Mouse (Mus musculus): ENCODE data around the gene Camk2n1.

Camk2n1 gene

GRCm38 (mm10) chr4:138447827-138448602, 6.1 kb upstream of the Camk2n1 start:
- no peak for DNase-seq (ENCODE audit: low spot score in 2 of 2)

- DNase-seq (ENCODE audit: low spot score in 2 of 2) = no peak
Observed at GRCm38 (mm10) chr4:138448872-138449615, 5.1 kb upstream of the Camk2n1 start.

- DNase-seq (ENCODE audit: low spot score in 2 of 2) = no peak
Observed at GRCm38 (mm10) chr4:138449636-138450314, 4.3 kb upstream of the Camk2n1 start.

GRCm38 (mm10) chr4:138452306-138453096, 1.6 kb upstream of the Camk2n1 start:
- no peak for DNase-seq (ENCODE audit: low spot score in 2 of 2)

GRCm38 (mm10) chr4:138453097-138453752, 889 bp upstream of the Camk2n1 start:
- DNase-seq (ENCODE audit: low spot score in 2 of 2) = no peak

- DNase-seq (ENCODE audit: low spot score in 2 of 2) = no peak
Observed at GRCm38 (mm10) chr4:138454571-138455140, 542 bp downstream of the Camk2n1 start.

DNA sequence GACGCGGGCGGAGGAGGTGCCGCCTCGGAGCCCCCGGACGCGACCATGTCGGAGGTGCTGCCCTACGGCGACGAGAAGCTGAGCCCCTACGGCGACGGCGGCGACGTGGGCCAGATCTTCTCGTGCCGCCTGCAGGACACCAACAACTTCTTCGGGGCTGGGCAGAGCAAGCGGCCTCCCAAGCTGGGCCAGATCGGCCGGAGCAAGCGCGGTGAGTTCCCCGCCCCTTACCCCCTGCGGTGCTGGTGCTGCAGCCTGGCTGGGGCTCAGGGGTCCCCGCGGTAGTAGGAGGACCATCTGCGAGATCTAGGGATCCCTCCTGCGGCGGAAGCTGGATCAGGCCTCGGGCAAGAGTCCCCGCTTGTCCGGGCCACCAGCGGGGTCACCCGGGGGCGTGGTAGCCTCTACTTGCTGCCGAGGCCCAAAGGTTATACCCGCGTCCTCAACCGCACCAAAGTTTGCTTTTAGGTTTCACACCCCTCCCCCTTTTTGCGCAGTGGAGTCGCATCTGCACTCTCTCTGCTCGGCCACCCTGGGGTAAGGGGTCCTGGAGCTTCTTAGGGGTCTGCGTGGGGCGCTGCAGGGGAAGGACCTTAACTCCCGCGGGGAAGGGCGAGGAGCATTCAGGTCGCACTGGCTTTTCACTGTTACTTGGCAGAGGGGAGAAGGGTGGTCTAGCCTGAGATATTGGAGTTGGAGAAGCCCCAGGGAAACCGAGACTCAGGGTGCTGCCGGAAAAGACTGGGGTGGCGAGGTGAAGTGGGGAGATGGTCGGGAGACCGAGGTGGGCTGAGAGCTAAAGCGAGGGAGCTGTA, 1.2 kb downstream of the Camk2n1 start:
- no peak for DNase-seq (ENCODE audit: low spot score in 2 of 2)

DNA sequence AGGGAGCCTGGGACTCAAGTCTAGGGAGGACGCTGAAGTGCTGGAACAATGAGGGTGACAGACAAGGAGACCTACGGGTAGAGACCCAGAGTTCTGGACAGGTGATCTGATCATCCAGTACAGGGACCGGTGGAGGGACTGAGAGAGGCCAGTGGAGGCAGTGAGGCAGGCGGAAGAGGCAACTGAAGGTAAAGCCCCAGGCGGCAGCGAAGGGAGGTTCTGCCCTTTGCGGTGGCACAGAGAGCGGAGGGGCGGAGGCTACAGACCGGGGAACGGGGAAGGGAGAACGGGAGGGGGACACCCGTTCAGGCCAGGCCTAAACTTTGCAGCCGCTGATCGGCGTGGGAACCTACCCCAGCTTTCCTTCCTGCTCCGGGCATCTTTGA, 1.8 kb downstream of the Camk2n1 start:
- no peak for DNase-seq (ENCODE audit: low spot score in 2 of 2)

DNA sequence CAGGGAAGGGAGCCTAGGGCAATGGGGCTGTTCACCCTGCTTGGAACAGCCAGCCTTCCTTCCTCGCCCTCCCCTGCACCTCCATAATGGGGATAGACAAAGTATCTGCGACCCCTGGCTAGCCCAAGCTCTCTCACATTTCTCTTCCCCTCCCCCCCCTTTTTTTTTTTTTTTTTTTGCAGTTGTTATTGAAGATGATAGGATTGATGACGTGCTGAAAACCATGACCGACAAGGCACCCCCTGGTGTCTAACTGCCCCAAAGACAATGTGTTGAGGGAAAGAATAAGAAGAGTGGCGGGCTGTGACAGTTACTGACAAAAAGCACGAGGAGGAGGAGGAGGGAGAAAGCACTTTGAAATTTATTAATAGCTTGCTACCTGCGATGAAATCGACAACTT, 2.4 kb downstream of the Camk2n1 start:
- DNase-seq (ENCODE audit: low spot score in 2 of 2) = no peak

GRCm38 (mm10) chr4:138457091-138457490, 3.0 kb downstream of the Camk2n1 start:
- DNase-seq (ENCODE audit: low spot score in 2 of 2) = no peak

DNA sequence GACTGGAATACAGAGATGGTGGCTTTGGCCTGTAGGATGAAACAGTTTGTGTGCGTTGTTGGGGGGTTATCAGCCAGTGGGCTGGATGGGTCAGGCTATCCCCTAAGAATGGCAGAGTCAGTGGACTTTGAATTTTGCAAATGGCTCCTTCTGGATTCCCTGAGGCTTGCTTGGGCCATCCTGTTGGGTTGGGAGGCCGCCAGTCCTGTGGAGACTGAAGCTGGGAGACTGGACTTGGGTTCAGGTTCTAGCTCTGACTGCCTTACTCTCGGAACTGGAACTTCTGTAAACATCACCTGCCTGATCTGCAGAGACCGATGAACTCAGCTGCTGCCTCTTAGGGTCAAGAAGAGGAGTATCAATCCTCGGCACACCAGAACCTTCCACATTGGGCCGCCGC, 4.1 kb downstream of the Camk2n1 start:
- no peak for DNase-seq (ENCODE audit: low spot score in 2 of 2)

DNA sequence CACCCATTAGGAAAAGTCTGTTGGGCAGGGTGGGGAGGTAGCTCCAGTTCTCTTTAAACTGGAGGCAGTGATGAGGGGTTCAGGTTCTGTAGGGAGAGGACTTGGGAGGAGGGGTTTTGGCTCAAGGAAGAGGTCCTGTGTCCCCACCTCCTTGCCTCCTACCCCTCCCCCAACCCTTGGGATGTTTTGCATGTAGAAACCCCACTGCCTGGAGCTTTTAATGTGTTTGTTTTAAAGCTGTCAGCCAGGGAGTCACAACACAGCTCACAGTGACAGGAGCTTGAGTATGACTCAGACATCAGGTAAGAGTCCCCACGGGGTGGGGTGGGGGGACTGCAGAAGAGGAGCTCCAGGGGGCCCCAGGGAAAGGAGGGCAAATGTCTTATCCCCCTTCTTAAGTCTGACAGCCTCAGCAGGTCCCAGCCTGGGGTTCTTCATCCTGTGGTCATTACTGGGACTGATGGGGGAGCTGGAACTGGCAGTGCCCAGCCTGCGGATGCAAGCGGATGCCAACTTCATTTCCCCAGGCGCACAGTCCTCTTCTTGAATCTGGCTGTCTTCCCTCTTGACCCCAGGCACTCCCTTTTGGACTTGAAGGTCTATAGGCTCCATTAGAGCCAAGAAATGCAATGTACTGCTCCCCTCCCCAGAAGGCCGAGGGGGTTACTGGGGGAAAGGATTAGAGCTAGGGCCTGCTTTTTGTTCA, 4.8 kb downstream of the Camk2n1 start:
- no peak for DNase-seq (ENCODE audit: low spot score in 2 of 2)

GRCm38 (mm10) chr4:138459775-138460174, 5.7 kb downstream of the Camk2n1 start:
- DNase-seq (ENCODE audit: low spot score in 2 of 2) = no peak

- DNase-seq (ENCODE audit: low spot score in 2 of 2) = no peak
Observed at GRCm38 (mm10) chr4:138460910-138461309, 6.8 kb downstream of the Camk2n1 start.

DNA sequence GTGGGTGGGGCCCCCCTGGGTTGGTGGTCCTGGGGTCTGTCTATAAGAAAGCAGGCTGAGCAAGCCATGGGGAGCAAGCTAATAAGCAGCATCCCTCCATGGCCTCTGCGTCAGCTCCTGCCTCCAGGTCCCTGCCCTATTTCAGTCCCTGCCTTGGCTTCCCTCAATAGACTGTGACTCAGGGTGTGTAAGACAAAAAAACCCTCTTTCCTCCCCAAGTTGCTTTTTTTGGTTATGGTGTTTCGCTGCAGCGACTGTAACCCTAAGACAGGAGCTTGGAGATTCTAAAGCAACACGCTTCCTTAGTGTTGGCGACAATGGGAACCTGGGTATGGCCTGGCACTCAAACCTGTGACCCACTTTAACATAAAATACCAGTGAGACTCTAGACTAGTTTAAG, 7.4 kb downstream of the Camk2n1 start:
- no peak for DNase-seq (ENCODE audit: low spot score in 2 of 2)

- DNase-seq (ENCODE audit: low spot score in 2 of 2) = no peak
Observed at GRCm38 (mm10) chr4:138462971-138463831, 9.1 kb downstream of the Camk2n1 start.

GRCm38 (mm10) chr4:138463832-138464487, 9.8 kb downstream of the Camk2n1 start:
- peak; percentile 59 to 73 for DNase-seq (ENCODE audit: low spot score in 2 of 2)
